ENCODE assay signal across 8 mouse cellular contexts in the genomic region with DNA sequence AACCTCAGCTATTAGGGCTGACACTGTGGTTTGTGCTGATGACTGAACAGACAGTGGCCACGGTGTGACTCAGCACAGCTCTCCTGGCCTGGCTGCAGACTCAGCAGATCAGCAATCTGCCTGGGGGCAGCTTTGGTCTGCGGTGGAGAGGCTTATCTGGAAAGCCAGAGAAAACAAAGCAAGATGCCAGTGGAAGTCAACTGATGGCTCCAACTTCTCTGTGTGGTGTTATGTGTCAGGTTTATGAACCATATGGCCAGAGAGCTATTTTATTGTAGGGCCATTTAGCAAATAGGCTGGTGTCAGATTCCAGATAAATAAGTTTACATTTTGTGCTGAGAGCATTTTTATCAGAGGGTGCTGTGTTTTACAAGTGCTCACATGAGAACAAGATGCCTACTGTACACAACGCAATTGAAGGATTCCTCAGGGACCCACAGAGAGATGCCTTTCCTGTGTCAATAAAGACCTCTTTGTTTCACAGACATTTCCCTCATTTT. TPM values are rescaled to one million over a fixed set of nuclear protein-coding genes. Genes with fewer than 3 reads are reported as not detected.
DNase-seq lines count a peak whose midpoint lies in the region; ATAC-seq and TF ChIP-seq lines count a peak whose summit lies in the region.

No protein-coding gene starts in this region.

- H3K27me3 ChIP-seq in kidney, adult 2 months (replicated peaks; ENCODE audit: control insufficient read depth, insufficient read depth, low read length) = no peaks in the 10 kb centered on the region
- H3K27me3 ChIP-seq in liver, embryonic 16.5 days (ENCODE audit: control insufficient read depth, insufficient read depth, low read depth, low read length) = no peaks in the 10 kb centered on the region

- H3K4me2 ChIP-seq in liver, embryonic 16.5 days (ENCODE audit: low read depth, low read length) = no peak overlapping the region

- H3K9ac ChIP-seq in liver, embryonic 16.5 days (ENCODE audit: low read depth, low read length) = no peak overlapping the region

- peak; percentile 15 for DNase-seq in kidney, adult 2 months
- no peak for DNase-seq in kidney, postnatal 14 days
- peak; percentile 46 for DNase-seq in adrenal gland, postnatal 10 days
- DNase-seq in heart, postnatal 4 days = peak; percentile 7
- DNase-seq in spleen, adult 12 weeks (ENCODE audit: low spot score) = no peak
- no peak for DNase-seq in spleen, postnatal 4 days (ENCODE audit: low spot score in 2 of 2)

- TF ChIP-seq POLR2A in kidney, adult 2 months (IDR thresholded peaks at IDR 0.05; ENCODE audit: low read depth, low read length) = no peak

- H3K9me3 ChIP-seq in liver, embryonic 16.5 days (replicated peaks; ENCODE audit: control insufficient read depth, low read length) = no peaks in the 10 kb centered on the region

- TF ChIP-seq CTCF in kidney, adult 2 months (conservative IDR thresholded peaks at IDR 0.05; ENCODE audit: insufficient read depth, insufficient read length, low read depth, low read length) = no peak

- WGBS in kidney, adult 2 months = 9% methylated on average over 3 of the region's 3 CpGs
- WGBS in liver, embryonic 16.5 days (ENCODE audit: insufficient replicate concordance) = 8% methylated on average over 3 of the region's 3 CpGs

- H3K4me1 ChIP-seq in kidney, adult 2 months (ENCODE audit: control insufficient read depth, insufficient read depth, low read length) = no peaks in the 10 kb centered on the region
- H3K4me1 ChIP-seq in liver, embryonic 16.5 days (ENCODE audit: control insufficient read depth, low read depth, low read length) = no peaks in the 10 kb centered on the region

- no peak overlapping the region for H3K27ac ChIP-seq in kidney, adult 2 months (ENCODE audit: insufficient read depth, low read depth, low read length)
- H3K27ac ChIP-seq in liver, embryonic 16.5 days (ENCODE audit: low read length) = no peak overlapping the region

- no peaks in the 10 kb centered on the region for H3K36me3 ChIP-seq in kidney, adult 2 months (ENCODE audit: control insufficient read depth, insufficient read depth, low read length)
- no peaks in the 10 kb centered on the region for H3K36me3 ChIP-seq in liver, embryonic 16.5 days (ENCODE audit: control insufficient read depth, insufficient read depth)

- peak; percentile 54 for ATAC-seq in liver, embryonic 16.5 days (ENCODE audit: low read depth)
- no peak; the same call in 1 of the 2 replicates for ATAC-seq in cerebellum, adult (ENCODE audit: insufficient number of reproducible peaks, low FRiP score, low TSS enrichment)

- no peak overlapping the region for H3K4me3 ChIP-seq in kidney, adult 2 months (ENCODE audit: insufficient read depth, low read depth, low read length)
- H3K4me3 ChIP-seq in liver, embryonic 16.5 days (ENCODE audit: low read depth, low read length) = no peak overlapping the region

RNA-seq across cellular contexts. Expression of gene Gulp1, which starts 33.6 kb away (rescaled TPM):
- 3.2 and 3.3 TPM in 2 replicates for polyA plus RNA-seq in kidney, adult 2 months (2012; rRNA removed)
- total RNA-seq in adrenal gland, postnatal 10 days (2021) = 10 to 100 TPM; 37.3 to 37.7 TPM
- total RNA-seq in heart, postnatal 4 days (2021) = 10 to 100 TPM; 10.2 to 14.7 TPM
- 0.71 and 0.77 TPM in 2 replicates for polyA plus RNA-seq in liver, embryonic 16.5 days (2015; fragmentation: Nextera tagmentation; extraction: Ambion mirVana)

Comparison
In these comparisons a context has a peak if more than half of its experiments do, and no peak if none do; other contexts are left out.
1. DNase-seq: peak in kidney, adult 2 months (single experiment), adrenal gland, postnatal 10 days (single experiment) and heart, postnatal 4 days (single experiment); none in kidney, postnatal 14 days (single experiment), spleen, adult 12 weeks (single experiment) and spleen, postnatal 4 days (0 of 2).